Mouse (Mus musculus): Measurements from ENCODE around the gene Gsap. TPM values are rescaled to one million over a fixed set of nuclear protein-coding genes. Genes with fewer than 3 reads are reported as not detected.

Gene Gsap
- polyA plus RNA-seq, 1 experiment from 2014 or later = 15.5 TPM

GRCm38 (mm10) chr5:21246794-21247193 is 60.7 kb downstream of the Gsap start:
- WGBS = 66% methylated on average over 6 of the region's 6 CpGs
- Histone ChIP-seq H3K4me1 (replicated peaks; ENCODE audit: control insufficient read depth, insufficient read depth, low read length) (no peaks in the 10 kb centered on the region), H3K27me3 (ENCODE audit: control insufficient read depth, insufficient read depth, low read length) (no peaks in the 10 kb centered on the region), H3K4me3 (replicated peaks; ENCODE audit: low read length) (no peak overlapping the region), H3K9ac (no peak overlapping the region), H3K4me2 (replicated peaks) (no peak overlapping the region), H3K9me3 (ENCODE audit: control insufficient read depth, low read length) (0 out of 2 replicates have a peak, but pooled peaks cover 3% of the 10 kb centered on the region), H3K36me3 (replicated peaks; ENCODE audit: control insufficient read depth, insufficient read depth) (no peaks in the 10 kb centered on the region), H3K27ac (no peak overlapping the region)
- ATAC-seq (ENCODE audit: low FRiP score) (no peak), DNase-seq (ENCODE audit: low spot score) (no peak)

GRCm38 (mm10) chr5:21247916-21248315 is 61.9 kb downstream of the Gsap start:
- ATAC-seq (ENCODE audit: low FRiP score) = no peak
- DNase-seq (ENCODE audit: low spot score) = no peak
- Histone ChIP-seq H3K27me3 (ENCODE audit: control insufficient read depth, insufficient read depth, low read length) (no peaks in the 10 kb centered on the region), H3K4me2 (replicated peaks) (no peak overlapping the region), H3K36me3 (replicated peaks; ENCODE audit: control insufficient read depth, insufficient read depth) (no peaks in the 10 kb centered on the region), H3K27ac (no peak overlapping the region), H3K9me3 (ENCODE audit: control insufficient read depth, low read length) (no peaks in the 10 kb centered on the region), H3K4me1 (replicated peaks; ENCODE audit: control insufficient read depth, insufficient read depth, low read length) (no peaks in the 10 kb centered on the region), H3K9ac (no peak overlapping the region), H3K4me3 (replicated peaks; ENCODE audit: low read length) (no peak overlapping the region)
- WGBS = 88% methylated on average over 2 of the region's 2 CpGs

- no peaks in the 10 kb centered on the region for H3K36me3 ChIP-seq (replicated peaks; ENCODE audit: control insufficient read depth, insufficient read depth)
- H3K9ac ChIP-seq = no peak overlapping the region
- DNase-seq (ENCODE audit: low spot score) = no peak
- no peak overlapping the region for H3K4me2 ChIP-seq (replicated peaks)
- H3K27ac ChIP-seq = no peak overlapping the region
- no peaks in the 10 kb centered on the region for H3K27me3 ChIP-seq (ENCODE audit: control insufficient read depth, insufficient read depth, low read length)
- H3K4me3 ChIP-seq (replicated peaks; ENCODE audit: low read length) = no peak overlapping the region
- ATAC-seq (ENCODE audit: low FRiP score) = no peak
- WGBS = 83% methylated on average over 5 of the region's 5 CpGs
- no peaks in the 10 kb centered on the region for H3K4me1 ChIP-seq (replicated peaks; ENCODE audit: control insufficient read depth, insufficient read depth, low read length)
- H3K9me3 ChIP-seq (ENCODE audit: control insufficient read depth, low read length) = no peaks in the 10 kb centered on the region
Measured at GRCm38 (mm10) chr5:21248834-21249233, 62.8 kb downstream of the Gsap start.

DNA sequence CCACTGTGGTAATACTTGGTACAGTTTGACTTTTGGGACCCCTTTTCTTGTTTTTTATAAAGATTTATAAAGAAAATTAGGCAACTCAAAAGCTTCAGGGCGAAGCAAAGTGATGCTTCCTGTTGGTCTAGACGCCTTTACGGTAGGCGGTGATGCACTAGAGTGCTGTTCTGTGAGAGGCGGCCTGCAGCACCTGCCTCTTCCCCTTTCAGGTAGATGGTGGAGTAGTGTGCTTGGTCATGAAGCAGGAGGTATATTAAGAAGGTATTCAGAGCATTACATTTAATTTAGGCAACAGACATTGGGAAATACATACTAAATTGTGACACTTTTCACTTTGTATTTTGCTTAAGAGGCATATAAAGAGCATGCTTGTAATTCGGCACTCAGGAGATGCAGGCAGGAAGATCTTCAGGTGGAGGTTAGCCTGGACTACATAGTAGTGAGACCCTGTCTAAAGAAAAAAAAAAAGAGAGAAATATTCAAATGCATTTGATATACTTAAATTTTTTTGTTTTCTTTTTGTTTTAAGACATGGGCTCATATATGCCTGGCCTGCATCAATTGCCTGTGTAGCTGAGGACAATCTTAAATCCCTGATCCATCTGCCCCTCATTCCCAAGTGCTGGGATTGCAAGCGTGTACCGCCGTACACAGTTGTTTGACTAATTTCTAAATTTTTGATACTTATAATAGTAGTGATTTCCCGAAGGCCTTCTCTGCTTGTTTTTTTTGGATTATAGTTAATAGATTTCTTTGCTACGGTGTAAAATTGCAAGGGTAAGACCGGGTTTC is 68.9 kb downstream of the Gsap start:
- no peaks in the 10 kb centered on the region for H3K36me3 ChIP-seq (replicated peaks; ENCODE audit: control insufficient read depth, insufficient read depth)
- H3K4me2 ChIP-seq (replicated peaks) = no peak overlapping the region
- no peak overlapping the region for H3K9ac ChIP-seq
- 92% methylated on average over 12 of the region's 12 CpGs for WGBS
- H3K27ac ChIP-seq = no peak overlapping the region
- no peaks in the 10 kb centered on the region for H3K27me3 ChIP-seq (ENCODE audit: control insufficient read depth, insufficient read depth, low read length)
- H3K4me1 ChIP-seq (replicated peaks; ENCODE audit: control insufficient read depth, insufficient read depth, low read length) = no peaks in the 10 kb centered on the region
- no peak for DNase-seq (ENCODE audit: low spot score)
- no peak for ATAC-seq (ENCODE audit: low FRiP score)
- no peaks in the 10 kb centered on the region for H3K9me3 ChIP-seq (ENCODE audit: control insufficient read depth, low read length)
- H3K4me3 ChIP-seq (replicated peaks; ENCODE audit: low read length) = no peak overlapping the region

DNA sequence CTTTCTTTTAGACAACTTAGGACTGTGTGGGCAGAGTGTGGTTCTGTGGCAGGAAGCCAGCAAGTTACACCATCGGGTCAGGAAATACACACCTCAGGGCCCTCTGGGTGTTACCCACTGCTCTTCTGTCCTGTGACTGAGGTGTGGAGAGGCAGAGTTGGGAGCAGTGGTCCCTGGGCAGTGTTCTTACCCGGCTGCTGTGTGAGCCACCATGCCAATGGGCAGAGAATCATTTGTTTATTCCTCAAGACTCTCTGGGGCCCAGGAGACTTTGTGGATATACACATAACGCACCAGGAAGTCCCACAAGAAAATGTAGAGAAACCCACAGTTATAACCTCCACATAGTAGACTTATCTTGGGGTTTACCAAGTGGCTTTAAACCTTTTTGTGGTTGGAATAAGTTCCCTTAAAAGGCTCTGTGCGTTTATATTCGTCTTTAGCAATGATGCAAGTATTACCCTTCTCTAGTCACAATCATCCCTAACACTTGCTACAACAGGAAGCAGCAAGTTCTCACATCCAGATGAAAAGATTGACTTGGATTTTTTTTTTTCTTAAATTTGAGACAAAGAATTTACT is 69.6 kb downstream of the Gsap start:
- no peaks in the 10 kb centered on the region for H3K36me3 ChIP-seq (replicated peaks; ENCODE audit: control insufficient read depth, insufficient read depth)

DNA sequence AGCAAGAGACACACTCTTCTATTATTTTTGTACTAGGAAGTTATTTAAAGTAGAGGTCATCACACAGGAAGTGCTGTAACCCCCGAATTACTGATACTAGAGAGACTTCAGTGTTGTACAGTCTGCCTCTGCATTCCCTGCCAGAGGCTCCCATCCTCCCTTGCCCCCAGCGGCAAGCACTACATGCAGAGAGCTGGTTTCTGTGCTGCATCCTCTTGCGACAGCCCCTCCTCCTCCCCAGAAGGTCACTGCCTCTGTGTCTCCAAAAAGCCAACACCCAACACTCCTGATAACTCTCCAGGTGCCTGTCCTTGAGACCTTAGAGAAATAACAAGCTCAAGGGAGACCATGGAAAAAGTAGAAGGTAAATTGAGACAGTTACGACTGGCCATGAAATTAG is 71.1 kb downstream of the Gsap start:
- Histone ChIP-seq H3K27me3 (ENCODE audit: control insufficient read depth, insufficient read depth, low read length) (no peaks in the 10 kb centered on the region), H3K4me3 (replicated peaks; ENCODE audit: low read length) (no peak overlapping the region), H3K27ac (no peak overlapping the region), H3K4me1 (replicated peaks; ENCODE audit: control insufficient read depth, insufficient read depth, low read length) (peaks cover 6% of the 10 kb centered on the region; the same call in 1 of the 2 replicates), H3K9me3 (ENCODE audit: control insufficient read depth, low read length) (no peaks in the 10 kb centered on the region), H3K4me2 (replicated peaks) (no peak overlapping the region), H3K36me3 (replicated peaks; ENCODE audit: control insufficient read depth, insufficient read depth) (no peaks in the 10 kb centered on the region), H3K9ac (no peak overlapping the region)
- ATAC-seq (ENCODE audit: low FRiP score) (no peak), DNase-seq (ENCODE audit: low spot score) (no peak)
- WGBS = 67% methylated on average over 4 of the region's 4 CpGs

More for the DNA sequence above, 69.6 kb downstream of the Gsap start:
- WGBS = 92% methylated on average over 5 of the region's 5 CpGs
- Histone ChIP-seq H3K9ac (no peak overlapping the region), H3K4me1 (replicated peaks; ENCODE audit: control insufficient read depth, insufficient read depth, low read length) (no peaks in the 10 kb centered on the region), H3K27ac (no peak overlapping the region), H3K4me2 (replicated peaks) (no peak overlapping the region), H3K4me3 (replicated peaks; ENCODE audit: low read length) (no peak overlapping the region), H3K27me3 (ENCODE audit: control insufficient read depth, insufficient read depth, low read length) (no peaks in the 10 kb centered on the region), H3K9me3 (ENCODE audit: control insufficient read depth, low read length) (no peaks in the 10 kb centered on the region)
- DNase-seq (ENCODE audit: low spot score) = no peak
- no peak for ATAC-seq (ENCODE audit: low FRiP score)

- DNase-seq (ENCODE audit: low spot score) (no peak), ATAC-seq (ENCODE audit: low FRiP score) (no peak)
- Histone ChIP-seq H3K9ac (no peak overlapping the region), H3K4me2 (replicated peaks) (no peak overlapping the region), H3K4me1 (replicated peaks; ENCODE audit: control insufficient read depth, insufficient read depth, low read length) (peaks cover 6% of the 10 kb centered on the region; the same call in 1 of the 2 replicates), H3K36me3 (replicated peaks; ENCODE audit: control insufficient read depth, insufficient read depth) (no peaks in the 10 kb centered on the region), H3K4me3 (replicated peaks; ENCODE audit: low read length) (no peak overlapping the region), H3K27ac (no peak overlapping the region), H3K9me3 (ENCODE audit: control insufficient read depth, low read length) (no peaks in the 10 kb centered on the region), H3K27me3 (ENCODE audit: control insufficient read depth, insufficient read depth, low read length) (no peaks in the 10 kb centered on the region)
- 77% methylated on average over 6 of the region's 6 CpGs for WGBS
Measured at GRCm38 (mm10) chr5:21257806-21258205, 71.8 kb downstream of the Gsap start.

GRCm38 (mm10) chr5:21260746-21261145 is 74.7 kb downstream of the Gsap start:
- peaks cover 6% of the 10 kb centered on the region; the same call in 1 of the 2 replicates for H3K4me1 ChIP-seq (replicated peaks; ENCODE audit: control insufficient read depth, insufficient read depth, low read length)
- no peaks in the 10 kb centered on the region for H3K9me3 ChIP-seq (ENCODE audit: control insufficient read depth, low read length)
- no peak for ATAC-seq (ENCODE audit: low FRiP score)
- H3K27ac ChIP-seq = no peak overlapping the region
- H3K27me3 ChIP-seq (ENCODE audit: control insufficient read depth, insufficient read depth, low read length) = no peaks in the 10 kb centered on the region
- H3K9ac ChIP-seq = no peak overlapping the region
- H3K36me3 ChIP-seq (replicated peaks; ENCODE audit: control insufficient read depth, insufficient read depth) = no peaks in the 10 kb centered on the region
- 83% methylated on average over 7 of the region's 7 CpGs for WGBS
- H3K4me3 ChIP-seq (replicated peaks; ENCODE audit: low read length) = no peak overlapping the region
- no peak overlapping the region for H3K4me2 ChIP-seq (replicated peaks)
- DNase-seq (ENCODE audit: low spot score) = no peak

GRCm38 (mm10) chr5:21261202-21261844 is 75.3 kb downstream of the Gsap start:
- DNase-seq (ENCODE audit: low spot score) = no peak
- Histone ChIP-seq H3K27ac (peak overlapping the region; percentile 10; the same call in 1 of the 2 replicates), H3K9me3 (ENCODE audit: control insufficient read depth, low read length) (no peaks in the 10 kb centered on the region), H3K4me3 (replicated peaks; ENCODE audit: low read length) (no peak overlapping the region), H3K4me2 (replicated peaks) (no peak overlapping the region), H3K36me3 (replicated peaks; ENCODE audit: control insufficient read depth, insufficient read depth) (no peaks in the 10 kb centered on the region), H3K27me3 (ENCODE audit: control insufficient read depth, insufficient read depth, low read length) (no peaks in the 10 kb centered on the region), H3K9ac (no peak overlapping the region), H3K4me1 (replicated peaks; ENCODE audit: control insufficient read depth, insufficient read depth, low read length) (peaks cover 6% of the 10 kb centered on the region; the same call in 1 of the 2 replicates)
- no peak for ATAC-seq (ENCODE audit: low FRiP score)
- 35% methylated on average over 6 of the region's 6 CpGs for WGBS

Data from hindbrain, embryonic 14.5 days (tissue).